8 mouse cellular contexts compared by ENCODE assay signal in genomic region chr7:19239423-19239822, GRCm38 (mm10). TPM values are rescaled to one million over a fixed set of nuclear protein-coding genes. Genes with fewer than 3 reads are reported as not detected.
DNase-seq lines count a peak whose midpoint lies in the region; ATAC-seq and TF ChIP-seq lines count a peak whose summit lies in the region.

No protein-coding gene starts in this region.

- DNase-seq in G1E (ENCODE audit: low spot score): peak; percentile 52
- DNase-seq in cerebellum, adult 18-20 months: peak; percentile 91 to 93
- peak; percentile 89 to 96 for DNase-seq in heart, postnatal 36 days
- DNase-seq in layer of hippocampus, adult 18-20 months (ENCODE audit: low spot score in 2 of 2): peak; percentile 86 to 97
- peak; percentile 85 to 90 for DNase-seq in lung, adult 18-20 months
- DNase-seq in thymus, adult 18-20 months: peak; percentile 65 to 68

- intact Hi-C loops in heart, postnatal 36 days (cut with DNase I): loop anchor here (1.0 to 5.0 kb wide), 3 partner anchors 44 to 118 kb away; partner anchors contain the start of genes Cd3eap and Ppp1r13l

- no peak overlapping the region for H3K4me3 ChIP-seq in G1E (ENCODE audit: low read depth, low read length)
- no peak overlapping the region for H3K4me3 ChIP-seq in forebrain, embryonic 16.5 days (replicated peaks; ENCODE audit: low read length)
- H3K4me3 ChIP-seq in olfactory bulb, adult 2 months (ENCODE audit: insufficient read depth, low read depth, low read length): no peak overlapping the region

- H3K4me2 ChIP-seq in forebrain, embryonic 16.5 days (ENCODE audit: low read length): no peak overlapping the region

- peak; percentile 60 for TF ChIP-seq CTCF in G1E (IDR thresholded peaks at IDR 0.05; ENCODE audit: low read depth, low read length)
- TF ChIP-seq CTCF in olfactory bulb, adult 2 months (IDR thresholded peaks at IDR 0.05; ENCODE audit: insufficient read depth, low read depth, low read length): peak; percentile 86

- no peak for TF ChIP-seq POLR2A in olfactory bulb, adult 2 months (IDR thresholded peaks at IDR 0.05; ENCODE audit: insufficient read depth, low read depth, low read length)

- H3K4me1 ChIP-seq in G1E (ENCODE audit: insufficient read depth, low read depth, low read length): peaks cover 49% of the 10 kb centered on the region
- H3K4me1 ChIP-seq in forebrain, embryonic 16.5 days (replicated peaks; ENCODE audit: control insufficient read depth, insufficient read depth, low read length): peaks cover 8% of the 10 kb centered on the region
- peaks cover 19% of the 10 kb centered on the region for H3K4me1 ChIP-seq in olfactory bulb, adult 2 months (ENCODE audit: control insufficient read depth, insufficient read depth, low read length)

- H3K9me3 ChIP-seq in G1E (replicated peaks): no peaks in the 10 kb centered on the region
- no peaks in the 10 kb centered on the region for H3K9me3 ChIP-seq in forebrain, embryonic 16.5 days (ENCODE audit: control insufficient read depth, low read length)

- no peak overlapping the region for H3K9ac ChIP-seq in forebrain, embryonic 16.5 days (replicated peaks; ENCODE audit: low read depth, low read length)

- WGBS in forebrain, embryonic 16.5 days: 0% methylated on average over 1 of the region's 1 CpGs
- 0% methylated on average over 1 of the region's 1 CpGs for WGBS in olfactory bulb, adult 2 months

- peaks cover 62% of the 10 kb centered on the region for H3K36me3 ChIP-seq in G1E (replicated peaks)
- no peaks in the 10 kb centered on the region for H3K36me3 ChIP-seq in forebrain, embryonic 16.5 days (ENCODE audit: control insufficient read depth, insufficient read depth)

- H3K27me3 ChIP-seq in G1E (ENCODE audit: insufficient read depth, low read length): no peaks in the 10 kb centered on the region
- no peaks in the 10 kb centered on the region for H3K27me3 ChIP-seq in forebrain, embryonic 16.5 days (replicated peaks; ENCODE audit: control insufficient read depth, insufficient read depth, low read length)

- H3K27ac ChIP-seq in forebrain, embryonic 16.5 days (ENCODE audit: low read length): peak overlapping the region; percentile 37
- no peak overlapping the region for H3K27ac ChIP-seq in olfactory bulb, adult 2 months (ENCODE audit: insufficient read depth, low read depth, low read length)

- ATAC-seq in G1E (ENCODE audit: extremely low read depth, insufficient number of reproducible peaks, low FRiP score, poor library complexity, severe bottlenecking): peak; percentile 71
- peak; percentile 94 for ATAC-seq in forebrain, embryonic 16.5 days

RNA-seq across cellular contexts. Expression of gene Opa3, which starts 11.3 kb away (rescaled TPM):
- total RNA-seq in G1E (2014; fragmentation: Nextera tagmentation): 13.8 and 14.2 TPM in 2 replicates
- 14.8 and 15.2 TPM in 2 replicates for total RNA-seq in G1E (2017)
- 7.7 and 8.4 TPM in 2 replicates for polyA plus RNA-seq in G1E (2012)
- 43.5 and 43.8 TPM in 2 replicates for polyA plus RNA-seq in forebrain, embryonic 16.5 days (2015; fragmentation: Nextera tagmentation; extraction: Ambion mirVana)
- 10 to 100 TPM; 53.9 to 62.9 TPM for total RNA-seq in heart, postnatal 36 days (2021)
- total RNA-seq in layer of hippocampus, adult 18-20 months (2021): 10 to 100 TPM; 41.3 to 42.6 TPM
- not detected in 2 replicates for polyA plus RNA-seq in olfactory bulb, adult 2 months (2012; ENCODE audit: insufficient read depth, insufficient read length, low replicate concordance, missing spikeins)

RNA-seq across cellular contexts. Expression of gene Gpr4, which starts 27.1 kb away (rescaled TPM):
- total RNA-seq in G1E (2014; fragmentation: Nextera tagmentation) (0.30 TPM in 1 of 2 replicates, not detected in the other), G1E (2017) (0.11 and 0.12 TPM in 2 replicates)
- 0.06 and 0.16 TPM in 2 replicates for polyA plus RNA-seq in G1E (2012)
- 2.5 and 2.7 TPM in 2 replicates for polyA plus RNA-seq in forebrain, embryonic 16.5 days (2015; fragmentation: Nextera tagmentation; extraction: Ambion mirVana)
- 10 to 100 TPM in 1 of 2 experiments, 1 to 10 TPM in 1; 7.9 to 10.6 TPM for total RNA-seq in heart, postnatal 36 days (2021)
- 1 to 10 TPM; 1.3 to 1.4 TPM for total RNA-seq in layer of hippocampus, adult 18-20 months (2021)
- polyA plus RNA-seq in olfactory bulb, adult 2 months (2012; ENCODE audit: insufficient read depth, insufficient read length, low replicate concordance, missing spikeins): not detected in 2 replicates

RNA-seq across cellular contexts. Expression of gene Vasp, which starts 32.2 kb away (rescaled TPM):
- total RNA-seq in G1E (2014; fragmentation: Nextera tagmentation) (146 and 171 TPM in 2 replicates), G1E (2017) (239 and 292 TPM in 2 replicates)
- polyA plus RNA-seq in G1E (2012): 560 and 712 TPM in 2 replicates
- polyA plus RNA-seq in forebrain, embryonic 16.5 days (2015; fragmentation: Nextera tagmentation; extraction: Ambion mirVana): 38.0 and 40.3 TPM in 2 replicates
- total RNA-seq in heart, postnatal 36 days (2021): 10 to 100 TPM; 32.6 to 36.1 TPM
- 10 to 100 TPM; 14.2 to 17.0 TPM for total RNA-seq in layer of hippocampus, adult 18-20 months (2021)
- polyA plus RNA-seq in olfactory bulb, adult 2 months (2012; ENCODE audit: insufficient read depth, insufficient read length, low replicate concordance, missing spikeins): not detected in 2 replicates

RNA-seq across cellular contexts. Expression of gene Ppm1n, which starts 40.4 kb away (rescaled TPM):
- not detected in 2 replicates for total RNA-seq in G1E (2014; fragmentation: Nextera tagmentation)
- not detected in 2 replicates for total RNA-seq in G1E (2017)
- not detected in 2 replicates for polyA plus RNA-seq in G1E (2012)
- 0.39 and 0.61 TPM in 2 replicates for polyA plus RNA-seq in forebrain, embryonic 16.5 days (2015; fragmentation: Nextera tagmentation; extraction: Ambion mirVana)
- not detected for total RNA-seq in heart, postnatal 36 days (2021)
- not detected for total RNA-seq in layer of hippocampus, adult 18-20 months (2021)
- not detected in 2 replicates for polyA plus RNA-seq in olfactory bulb, adult 2 months (2012; ENCODE audit: insufficient read depth, insufficient read length, low replicate concordance, missing spikeins)

RNA-seq across cellular contexts. Expression of gene Rtn2, which starts 43.0 kb away (rescaled TPM):
- total RNA-seq in G1E (2014; fragmentation: Nextera tagmentation) (0.73 and 0.98 TPM in 2 replicates), G1E (2017) (0.06 and 0.11 TPM in 2 replicates)
- 0.94 and 0.96 TPM in 2 replicates for polyA plus RNA-seq in G1E (2012)
- polyA plus RNA-seq in forebrain, embryonic 16.5 days (2015; fragmentation: Nextera tagmentation; extraction: Ambion mirVana): 127 and 128 TPM in 2 replicates
- total RNA-seq in heart, postnatal 36 days (2021): 100 to 1,000 TPM; 137 to 148 TPM
- total RNA-seq in layer of hippocampus, adult 18-20 months (2021): 10 to 100 TPM; 92.8 to 95.6 TPM
- not detected in 2 replicates for polyA plus RNA-seq in olfactory bulb, adult 2 months (2012; ENCODE audit: insufficient read depth, insufficient read length, low replicate concordance, missing spikeins)
